In genomic region chrX:135797212-135797644, GRCm38 (mm10) we compare ENCODE assay signal across 8 mouse cellular contexts. TPM values are rescaled to one million over a fixed set of nuclear protein-coding genes. Genes with fewer than 3 reads are reported as not detected.
DNase-seq lines count a peak whose midpoint lies in the region; ATAC-seq and TF ChIP-seq lines count a peak whose summit lies in the region.
"Not testable (repeated sequence)": the region's sequence is repeated elsewhere in the genome, so short reads cannot be mapped to it uniquely, and the experiment has no call there.

Bhlhb9 (plus strand) TSS chrX:135797594.

- TF ChIP-seq EP300 in heart, postnatal 0 days (IDR thresholded peaks at IDR 0.05; ENCODE audit: low read depth), result not testable (repeated sequence)

- peak; percentile 71 for TF ChIP-seq CTCF in heart, postnatal 0 days (IDR thresholded peaks at IDR 0.05; ENCODE audit: low read depth)

- DNase-seq in ES-CJ7 (ENCODE audit: low read depth, low spot score), result peak; percentile 50
- DNase-seq in heart, postnatal 0 days (ENCODE audit: low spot score), result peak; percentile 54
- peak; percentile 61 for DNase-seq in kidney, postnatal 14 days
- peak; percentile 28 to 46 for DNase-seq in natural killer cell, adult 2 months (ENCODE audit: low spot score in 2 of 2)
- peak; percentile 44 for DNase-seq in telencephalon, adult 2 months (ENCODE audit: low read depth, low spot score)

- H3K4me1 ChIP-seq in forebrain, embryonic 12.5 days; heart, postnatal 0 days (ENCODE audit: control insufficient read depth, insufficient read depth); liver, embryonic 12.5 days: not testable (repeated sequence)

- peak within 1 kb of the TSS; percentile 69 for H3K9ac ChIP-seq in forebrain, embryonic 12.5 days
- peak within 1 kb of the TSS; percentile 53 for H3K9ac ChIP-seq in heart, postnatal 0 days (replicated peaks; ENCODE audit: low read depth, low read length)
- H3K9ac ChIP-seq in liver, embryonic 12.5 days, result peak within 1 kb of the TSS; percentile 48

- H3K27ac ChIP-seq in forebrain, embryonic 12.5 days, result peak within 1 kb of the TSS; percentile 65; the same call in 1 of the 2 replicates
- not testable (repeated sequence) for H3K27ac ChIP-seq in heart, postnatal 0 days (ENCODE audit: low read depth); liver, embryonic 12.5 days

- H3K9me3 ChIP-seq in forebrain, embryonic 12.5 days; heart, postnatal 0 days (replicated peaks; ENCODE audit: control insufficient read depth, low read length); liver, embryonic 12.5 days (replicated peaks): not testable (repeated sequence)

- peaks cover 21% of the 10 kb centered on the region for H3K36me3 ChIP-seq in forebrain, embryonic 12.5 days (replicated peaks)
- H3K36me3 ChIP-seq in heart, postnatal 0 days (replicated peaks; ENCODE audit: control insufficient read depth, insufficient read depth, low read length); liver, embryonic 12.5 days: not testable (repeated sequence)

- H3K27me3 ChIP-seq in forebrain, embryonic 12.5 days; heart, postnatal 0 days (ENCODE audit: control insufficient read depth, insufficient read depth, low read length); liver, embryonic 12.5 days (replicated peaks): not testable (repeated sequence)

- peak within 1 kb of the TSS; percentile 57 for H3K4me3 ChIP-seq in forebrain, embryonic 12.5 days (replicated peaks)
- peak within 1 kb of the TSS; percentile 56 for H3K4me3 ChIP-seq in heart, postnatal 0 days (ENCODE audit: low read depth, low read length)
- H3K4me3 ChIP-seq in liver, embryonic 12.5 days, result peak within 1 kb of the TSS; percentile 53

- H3K4me2 ChIP-seq in forebrain, embryonic 12.5 days, result peak within 1 kb of the TSS; percentile 65
- peak within 1 kb of the TSS; percentile 70 for H3K4me2 ChIP-seq in heart, postnatal 0 days (ENCODE audit: low read depth, low read length)
- H3K4me2 ChIP-seq in liver, embryonic 12.5 days, result peak within 1 kb of the TSS; percentile 68

- peak; percentile 76 for ATAC-seq in cerebellum, adult (ENCODE audit: insufficient number of reproducible peaks, low FRiP score, low TSS enrichment)
- ATAC-seq in forebrain, embryonic 12.5 days (ENCODE audit: low FRiP score), result peak; percentile 15; the same call in 1 of the 2 replicates
- ATAC-seq in heart, postnatal 0 days (ENCODE audit: insufficient read depth, low read depth); liver, embryonic 12.5 days: not testable (repeated sequence)

- 18% methylated on average over 3 of the region's 5 CpGs for WGBS in forebrain, embryonic 12.5 days
- WGBS in heart, postnatal 0 days, result 11% methylated on average over 3 of the region's 5 CpGs
- WGBS in liver, embryonic 12.5 days (ENCODE audit: insufficient replicate concordance), result 1% methylated on average over 4 of the region's 5 CpGs

RNA-seq across cellular contexts. Expression of gene Bhlhb9, which starts in this region (rescaled TPM):
- polyA plus RNA-seq in forebrain, embryonic 12.5 days (2016; fragmentation: Nextera tagmentation; extraction: Ambion mirVana), result 90.2 and 92.3 TPM in 2 replicates
- 40.5 and 44.6 TPM in 2 replicates for total RNA-seq in heart, postnatal 0 days (2014; rRNA removed; ENCODE audit: low replicate concordance)
- polyA plus RNA-seq in heart, postnatal 0 days (2015; fragmentation: Nextera tagmentation; extraction: Ambion mirVana), result 47.1 and 48.8 TPM in 2 replicates
- polyA plus RNA-seq in liver, embryonic 12.5 days (2016; fragmentation: Nextera tagmentation; extraction: Ambion mirVana), result 21.2 and 21.3 TPM in 2 replicates
